Mouse (Mus musculus) layer of hippocampus, adult 18-20 months (tissue): Measurements from ENCODE around the gene Tlx2. TPM values are rescaled to one million over a fixed set of nuclear protein-coding genes. Genes with fewer than 3 reads are reported as not detected.

ENCODE experiments used
- DNase-seq, 2 experiments: peaks; one replicate each; pipeline ENCODE4 v3.0.0; 2022; ENCODE audit warnings: low spot score in 2 of 2
- total RNA-seq, 2 experiments: library from RNA; stranded (reverse); gene quantifications; 2 replicates each; pipeline ENCODE4 v1.2.3; 2021

Gene Tlx2
- total RNA-seq, 2 experiments from 2014 or later, result not detected

GRCm38 (mm10) chr6:83057790-83058189 lies 12.3 kb downstream of the Tlx2 start, which contains the start of gene Dqx1:
Dqx1 (plus strand) TSS chr6:83057844.
- DNase-seq, result no peak

GRCm38 (mm10) chr6:83054871-83055431 lies 15.1 kb downstream of the Tlx2 start, which contains the start of gene Htra2:
Htra2 (minus strand) TSS chr6:83055273.
- peak in 1 of 2 experiments; percentile 34 for DNase-seq

- DNase-seq, result peak; percentile 97 to 98
These were observed 15.8 kb downstream of the Tlx2 start, which contains the start of gene Aup1 for GRCm38 (mm10) chr6:83054074-83054851. Aup1 (plus strand) TSS chr6:83054521.

GRCm38 (mm10) chr6:83053136-83053960 lies 16.7 kb downstream of the Tlx2 start:
- peak in 1 of 2 experiments; percentile 51 for DNase-seq

GRCm38 (mm10) chr6:83049367-83049766 lies 20.7 kb downstream of the Tlx2 start:
- DNase-seq, result no peak

- DNase-seq, result no peak
These were observed 25.4 kb downstream of the Tlx2 start for GRCm38 (mm10) chr6:83044742-83045141.

GRCm38 (mm10) chr6:83043993-83044392 lies 26.1 kb downstream of the Tlx2 start:
- no peak for DNase-seq

- no peak for DNase-seq
These were observed 26.5 kb downstream of the Tlx2 start for GRCm38 (mm10) chr6:83043561-83043960.

GRCm38 (mm10) chr6:83040601-83041000 lies 29.5 kb downstream of the Tlx2 start:
- DNase-seq, result no peak

- DNase-seq, result peak; percentile 76 to 91
These were observed 31.5 kb downstream of the Tlx2 start for GRCm38 (mm10) chr6:83038496-83039012.

- no peak for DNase-seq
These were observed 32.9 kb downstream of the Tlx2 start for GRCm38 (mm10) chr6:83037188-83037587.

GRCm38 (mm10) chr6:83034463-83035055 lies 35.5 kb downstream of the Tlx2 start:
- DNase-seq, result no peak

GRCm38 (mm10) chr6:83033249-83034185 lies 36.6 kb downstream of the Tlx2 start, which contains the start of the genes Dok1 and Loxl3:
Dok1 (minus strand) TSS chr6:83033471.
Loxl3 (plus strand) TSS chr6:83034173.
- DNase-seq, result peak in 1 of 2 experiments; percentile 32

GRCm38 (mm10) chr6:83032769-83033191 lies 37.3 kb downstream of the Tlx2 start:
- no peak for DNase-seq

- DNase-seq, result no peak
These were observed 38.0 kb downstream of the Tlx2 start for GRCm38 (mm10) chr6:83031921-83032590.

GRCm38 (mm10) chr6:83031111-83031510 lies 39.0 kb downstream of the Tlx2 start:
- DNase-seq, result no peak

GRCm38 (mm10) chr6:83029777-83030176 lies 40.3 kb downstream of the Tlx2 start:
- DNase-seq, result no peak

- no peak for DNase-seq
These were observed 42.4 kb downstream of the Tlx2 start for GRCm38 (mm10) chr6:83027706-83028105.

- DNase-seq, result peak in 1 of 2 experiments; percentile 49
These were observed 42.8 kb downstream of the Tlx2 start for GRCm38 (mm10) chr6:83027293-83027692.
